Mouse (Mus musculus): Measurements from ENCODE around the gene Cpt1c. TPM values are rescaled to one million over a fixed set of nuclear protein-coding genes. Genes with fewer than 3 reads are reported as not detected.

Gene Cpt1c
- polyA plus RNA-seq (2017; shearing (Covaris generic)): 0.44 TPM

GRCm38 (mm10) chr7:44974383-44975116 lies at the start of gene Cpt1c:
TSS of gene Cpt1c (minus strand) at chr7:44974851.

DNA sequence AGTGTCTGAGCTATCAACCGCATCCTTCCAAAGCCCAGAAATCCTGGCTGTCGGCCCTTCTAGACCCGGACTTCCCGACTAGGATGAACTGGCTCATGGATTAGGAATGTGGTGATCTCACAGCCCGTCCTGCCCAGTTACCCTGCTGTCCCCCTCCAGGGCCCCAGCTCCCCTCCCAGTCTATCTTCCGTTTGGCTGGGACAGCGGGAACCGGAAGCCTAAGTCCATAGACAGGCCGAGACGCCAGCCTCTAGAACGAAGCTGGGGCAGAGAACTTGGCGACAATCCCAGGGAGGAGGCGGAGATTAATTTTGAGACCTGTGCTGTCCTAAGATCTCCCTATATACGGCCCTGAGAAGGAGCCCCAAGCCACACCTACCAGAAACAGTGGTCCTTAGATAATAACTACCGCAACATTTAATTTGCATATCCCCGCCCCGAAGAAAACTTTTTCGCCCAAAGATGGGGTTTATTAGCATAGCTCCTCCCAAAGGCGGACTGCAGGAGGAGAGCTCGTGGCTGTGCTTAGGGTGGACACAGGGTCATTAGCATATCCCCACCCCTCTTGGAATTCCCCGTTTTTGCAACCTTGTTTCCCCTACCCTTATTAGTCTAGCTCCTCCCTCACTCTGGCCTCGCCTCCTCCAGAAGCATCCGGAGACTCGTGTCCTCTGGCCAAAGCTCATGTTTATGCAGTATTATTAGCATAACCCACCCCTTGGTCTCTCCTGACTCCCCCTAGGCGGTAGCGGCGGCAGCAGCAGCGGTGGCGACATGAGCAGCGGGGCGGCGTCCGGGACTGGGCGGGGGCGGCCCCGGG lies 42.8 kb upstream of the Cpt1c start, which contains the start of gene Rras:
Gene Rras (plus strand): TSS at position 720 of the 820 bp plus-strand sequence.

GRCm38 (mm10) chr7:45015957-45016612 lies 41.4 kb upstream of the Cpt1c start, which contains the start of gene Scaf1:
TSS of gene Scaf1 (minus strand) at chr7:45016363.

DNA sequence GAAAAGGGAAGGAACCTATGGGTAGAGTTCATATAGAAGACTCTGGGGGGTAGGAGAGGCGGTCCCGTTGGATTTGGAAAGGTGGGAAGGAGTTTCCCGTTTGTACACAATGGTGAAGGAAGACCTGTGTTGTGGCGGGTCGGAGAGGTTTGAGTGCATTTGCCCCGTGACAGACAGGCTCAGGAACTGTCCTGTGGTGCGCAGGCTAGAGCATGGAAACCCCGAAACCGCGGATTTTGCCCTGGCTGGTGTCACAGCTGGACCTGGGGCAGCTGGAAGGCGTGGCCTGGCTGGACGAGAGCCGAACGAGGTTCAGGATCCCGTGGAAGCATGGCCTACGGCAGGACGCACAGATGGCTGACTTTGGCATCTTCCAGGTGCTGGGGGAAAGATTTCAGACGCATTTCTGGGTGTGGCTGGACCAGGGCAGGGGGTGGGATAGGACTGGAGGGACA lies 23.9 kb upstream of the Cpt1c start, which contains the start of gene Bcl2l12:
Gene Bcl2l12 (minus strand): TSS at position 212 of the 455 bp plus-strand sequence.

DNA sequence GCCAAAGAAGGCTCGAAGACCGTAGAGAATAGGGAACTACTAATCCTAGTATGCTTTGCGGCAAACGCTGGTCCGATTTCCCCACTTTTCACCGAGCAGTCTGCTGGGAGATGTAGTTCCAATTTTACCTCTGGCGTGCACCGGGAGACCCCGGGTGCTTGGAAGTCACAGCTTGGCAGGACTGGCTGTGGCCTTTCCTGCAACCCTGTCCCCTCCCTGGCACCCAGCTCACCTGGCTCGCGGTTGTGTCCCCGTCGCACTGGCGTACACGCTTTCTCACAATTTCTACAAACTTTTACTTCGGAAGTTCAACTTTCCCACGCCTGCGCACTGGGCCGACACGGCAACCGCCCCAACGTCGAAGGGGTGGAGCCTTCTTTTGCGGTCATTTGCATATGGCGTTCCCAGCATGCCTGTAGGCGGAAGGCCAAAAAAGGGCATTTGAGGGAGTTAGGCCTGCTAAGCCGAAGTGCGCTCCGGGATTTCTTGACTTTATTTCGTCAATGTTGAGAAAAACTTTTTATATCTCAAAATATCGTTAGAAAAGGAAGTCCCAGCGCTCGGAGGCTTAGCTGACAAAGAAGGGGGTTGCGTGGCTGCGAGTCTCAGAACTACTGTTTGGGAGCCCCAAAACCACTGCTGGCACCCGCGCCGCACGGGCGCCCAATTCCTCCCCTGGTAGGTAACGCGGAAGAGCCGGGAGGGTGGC lies 22.7 kb upstream of the Cpt1c start, which contains the start of gene Irf3:
Gene Irf3 (plus strand): TSS at position 418 of the 709 bp plus-strand sequence.

DNA sequence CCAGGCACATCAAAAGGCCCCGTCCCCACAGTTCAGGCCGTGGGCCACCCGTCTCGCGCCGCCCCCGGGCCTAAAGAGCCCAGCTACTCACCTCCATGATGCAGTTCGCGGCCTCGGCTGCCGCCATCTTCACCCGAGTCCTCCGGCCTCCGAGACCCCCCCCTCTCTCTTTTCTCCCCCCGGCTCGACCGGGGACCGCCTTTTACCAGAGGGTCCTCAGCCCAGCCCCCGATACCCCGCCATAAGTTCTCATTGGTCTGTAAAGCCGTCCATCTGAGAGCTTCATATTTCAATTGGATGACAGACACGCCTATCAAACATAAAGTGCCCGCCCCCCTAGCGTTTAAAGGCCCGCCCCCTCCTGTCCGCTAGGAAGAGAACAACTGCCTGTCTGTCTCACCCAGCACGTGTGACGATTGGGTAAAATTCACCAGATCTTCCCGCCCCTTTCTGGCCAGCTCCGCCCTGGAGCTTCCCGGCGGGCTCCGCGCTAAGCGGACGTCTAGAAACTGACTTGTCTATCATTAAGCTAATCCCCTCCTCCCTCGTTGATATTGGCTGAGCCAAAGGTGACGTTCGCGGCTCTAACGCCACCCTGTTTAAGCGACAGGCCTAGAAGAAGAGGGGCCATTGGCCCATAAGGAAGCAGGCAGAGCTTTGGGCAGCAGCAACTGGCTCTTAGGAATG lies 11.7 kb upstream of the Cpt1c start, which contains the start of gene Prmt1:
Gene Prmt1 (minus strand): TSS at position 377 of the 687 bp plus-strand sequence.

DNA sequence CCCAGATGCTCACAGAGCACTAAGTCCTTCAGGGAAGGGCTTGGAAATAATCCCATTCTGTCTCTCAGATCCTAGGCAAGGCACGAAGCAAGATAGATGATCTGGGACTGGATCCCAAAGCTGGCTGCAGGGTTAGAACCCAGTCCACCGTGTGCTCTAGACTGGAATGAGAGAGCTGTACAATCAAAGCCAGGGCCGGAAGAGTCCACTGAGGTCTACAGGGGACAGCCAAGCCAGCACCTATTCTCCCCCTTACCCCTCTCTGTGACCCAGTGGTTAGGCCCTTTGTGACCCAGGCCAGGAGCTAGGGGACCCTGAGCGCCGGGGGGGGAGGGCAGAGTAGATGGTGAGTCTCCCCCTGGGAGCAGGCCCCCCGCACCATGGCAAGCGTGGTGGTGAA lies 31.7 kb downstream of the Cpt1c start, which contains the start of gene Tsks:
Gene Tsks (plus strand): TSS at position 301 of the 400 bp plus-strand sequence.

DNA sequence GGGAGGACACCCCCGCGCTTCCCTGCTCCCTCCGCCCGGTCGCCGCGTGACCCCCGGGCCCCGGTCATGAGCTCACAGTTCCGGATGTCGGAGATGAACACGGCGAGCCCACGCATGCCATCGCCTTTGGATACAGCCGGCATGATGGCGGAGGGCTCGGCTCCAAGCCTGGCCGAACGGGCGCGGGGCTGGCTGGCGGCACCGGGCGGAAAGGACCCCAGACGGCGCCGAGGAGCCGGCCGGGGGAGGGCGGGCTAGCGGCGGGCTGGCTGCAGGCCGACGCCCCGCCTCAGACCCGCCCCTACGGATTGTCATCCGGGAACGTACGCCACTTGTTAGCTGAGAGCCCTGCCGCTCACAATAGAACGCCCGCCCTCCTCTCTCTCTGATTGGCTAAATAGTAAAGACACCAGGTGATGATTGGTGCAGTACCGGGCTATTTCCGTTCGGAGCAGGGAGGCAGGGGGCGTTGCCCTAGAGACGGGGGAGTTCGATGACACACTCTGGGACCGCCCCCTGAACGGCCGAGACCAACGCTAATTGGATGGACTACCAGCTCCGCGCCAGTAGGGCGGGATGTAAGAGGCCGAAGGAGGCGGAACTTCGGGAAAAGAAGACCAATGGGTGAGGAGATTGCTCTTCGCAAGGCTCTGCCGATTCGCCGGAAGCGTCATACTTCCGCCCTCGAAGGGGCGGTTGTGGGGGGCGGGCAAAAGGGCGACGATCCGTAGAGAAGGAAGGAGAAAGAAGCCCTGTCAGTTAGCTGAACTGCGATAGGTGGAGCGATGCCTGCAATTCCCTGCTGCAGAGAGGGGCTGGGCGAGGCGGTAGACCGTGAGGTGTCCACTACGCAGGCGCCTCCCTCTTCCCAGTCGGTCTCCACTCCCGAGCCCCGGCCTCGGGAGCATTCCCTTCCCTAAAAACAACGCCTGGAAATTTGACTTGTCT lies 45.2 kb downstream of the Cpt1c start, which contains the start of gene Ap2a1:
Gene Ap2a1 (minus strand): TSS at position 293 of the 948 bp plus-strand sequence.

Other genes starting within 250 kb of the Cpt1c start
- 80.0 TPM for gene Vrk3, start 226.4 kb downstream of the Cpt1c start, polyA plus RNA-seq (2017; shearing (Covaris generic))
- gene Zfp473, start 223.8 kb downstream of the Cpt1c start, polyA plus RNA-seq (2017; shearing (Covaris generic)): 0.51 TPM
- 32.1 TPM for gene Nup62, start 158.8 kb downstream of the Cpt1c start, polyA plus RNA-seq (2017; shearing (Covaris generic))
- 0.36 TPM for gene Il4i1, start 158.5 kb downstream of the Cpt1c start, polyA plus RNA-seq (2017; shearing (Covaris generic))
- gene Atf5, start 158.2 kb downstream of the Cpt1c start, polyA plus RNA-seq (2017; shearing (Covaris generic)): 0.29 TPM
- 20.9 TPM for gene Akt1s1, start 125.9 kb downstream of the Cpt1c start, polyA plus RNA-seq (2017; shearing (Covaris generic))
- gene Tbc1d17, start 125.8 kb downstream of the Cpt1c start, polyA plus RNA-seq (2017; shearing (Covaris generic)): 79.9 TPM
- gene Pnkp, start 117.7 kb downstream of the Cpt1c start, polyA plus RNA-seq (2017; shearing (Covaris generic)): 49.2 TPM
- 33.5 TPM for gene Ptov1, start 105.1 kb downstream of the Cpt1c start, polyA plus RNA-seq (2017; shearing (Covaris generic))
- 54.0 TPM for gene Med25, start 82.1 kb downstream of the Cpt1c start, polyA plus RNA-seq (2017; shearing (Covaris generic))
- 19.8 TPM for gene Fuz, start 78.8 kb downstream of the Cpt1c start, polyA plus RNA-seq (2017; shearing (Covaris generic))
- gene Ap2a1, start 45.4 kb downstream of the Cpt1c start, polyA plus RNA-seq (2017; shearing (Covaris generic)): 48.2 TPM
- not detected for gene Tsks, start 31.6 kb downstream of the Cpt1c start, polyA plus RNA-seq (2017; shearing (Covaris generic))
- gene Prmt1, start 11.7 kb upstream of the Cpt1c start, polyA plus RNA-seq (2017; shearing (Covaris generic)): 120 TPM
- gene Irf3, start 22.8 kb upstream of the Cpt1c start, polyA plus RNA-seq (2017; shearing (Covaris generic)): 121 TPM
- 11.6 TPM for gene Bcl2l12, start 23.9 kb upstream of the Cpt1c start, polyA plus RNA-seq (2017; shearing (Covaris generic))
- 24.6 TPM for gene Scaf1, start 41.5 kb upstream of the Cpt1c start, polyA plus RNA-seq (2017; shearing (Covaris generic))
- 21.5 TPM for gene Rras, start 43.1 kb upstream of the Cpt1c start, polyA plus RNA-seq (2017; shearing (Covaris generic))
- 2.0 TPM for gene Prr12, start 78.0 kb upstream of the Cpt1c start, polyA plus RNA-seq (2017; shearing (Covaris generic))
- 85.4 TPM for gene Nosip, start 87.6 kb upstream of the Cpt1c start, polyA plus RNA-seq (2017; shearing (Covaris generic))
- gene Prrg2, start 87.8 kb upstream of the Cpt1c start, polyA plus RNA-seq (2017; shearing (Covaris generic)): 1.2 TPM
- 4.0 TPM for gene Rcn3, start 117.4 kb upstream of the Cpt1c start, polyA plus RNA-seq (2017; shearing (Covaris generic))
- gene Fcgrt, start 129.0 kb upstream of the Cpt1c start, polyA plus RNA-seq (2017; shearing (Covaris generic)): 5.7 TPM
- gene Rps11, start 149.6 kb upstream of the Cpt1c start, polyA plus RNA-seq (2017; shearing (Covaris generic)): 1,926 TPM
- gene Rpl13a, start 153.9 kb upstream of the Cpt1c start, polyA plus RNA-seq (2017; shearing (Covaris generic)): 3,339 TPM
- gene Gm45713, start 161.4 kb upstream of the Cpt1c start, polyA plus RNA-seq (2017; shearing (Covaris generic)): not detected
- 136 TPM for gene Flt3l, start 161.6 kb upstream of the Cpt1c start, polyA plus RNA-seq (2017; shearing (Covaris generic))
- 26.1 TPM for gene Pih1d1, start 179.5 kb upstream of the Cpt1c start, polyA plus RNA-seq (2017; shearing (Covaris generic))
- gene Aldh16a1, start 179.7 kb upstream of the Cpt1c start, polyA plus RNA-seq (2017; shearing (Covaris generic)): 34.3 TPM
- not detected for gene Slc17a7, start 189.1 kb upstream of the Cpt1c start, polyA plus RNA-seq (2017; shearing (Covaris generic))
- gene Gfy, start 204.7 kb upstream of the Cpt1c start, polyA plus RNA-seq (2017; shearing (Covaris generic)): not detected
- gene Pth2, start 206.1 kb upstream of the Cpt1c start, polyA plus RNA-seq (2017; shearing (Covaris generic)): not detected
- not detected for gene Ccdc155, start 230.0 kb upstream of the Cpt1c start, polyA plus RNA-seq (2017; shearing (Covaris generic))
- 32.1 TPM for gene Dkkl1, start 237.3 kb upstream of the Cpt1c start, polyA plus RNA-seq (2017; shearing (Covaris generic))
- 1.2 TPM for gene Tead2, start 240.9 kb upstream of the Cpt1c start, polyA plus RNA-seq (2017; shearing (Covaris generic))

Measured in effector memory CD4-positive, alpha-beta T cell, adult 5 months (primary cell).